Mouse (Mus musculus) central nervous system, embryonic 11.5 days (tissue): ENCODE results near the gene Prpf31. TPM values are rescaled to one million over a fixed set of nuclear protein-coding genes. Genes with fewer than 3 reads are reported as not detected.

Source experiments
- polyA plus RNA-seq: library from polyadenylated mRNA; depleted of rRNA; stranded (reverse); fragments of >200 nt; gene quantifications from 2 replicates; pipeline ENCODE4 v1.2.3, GENCODE M21; 2012; rRNA removed

Gene Prpf31
- polyA plus RNA-seq, result 109 and 130 TPM in 2 replicates

DNA sequence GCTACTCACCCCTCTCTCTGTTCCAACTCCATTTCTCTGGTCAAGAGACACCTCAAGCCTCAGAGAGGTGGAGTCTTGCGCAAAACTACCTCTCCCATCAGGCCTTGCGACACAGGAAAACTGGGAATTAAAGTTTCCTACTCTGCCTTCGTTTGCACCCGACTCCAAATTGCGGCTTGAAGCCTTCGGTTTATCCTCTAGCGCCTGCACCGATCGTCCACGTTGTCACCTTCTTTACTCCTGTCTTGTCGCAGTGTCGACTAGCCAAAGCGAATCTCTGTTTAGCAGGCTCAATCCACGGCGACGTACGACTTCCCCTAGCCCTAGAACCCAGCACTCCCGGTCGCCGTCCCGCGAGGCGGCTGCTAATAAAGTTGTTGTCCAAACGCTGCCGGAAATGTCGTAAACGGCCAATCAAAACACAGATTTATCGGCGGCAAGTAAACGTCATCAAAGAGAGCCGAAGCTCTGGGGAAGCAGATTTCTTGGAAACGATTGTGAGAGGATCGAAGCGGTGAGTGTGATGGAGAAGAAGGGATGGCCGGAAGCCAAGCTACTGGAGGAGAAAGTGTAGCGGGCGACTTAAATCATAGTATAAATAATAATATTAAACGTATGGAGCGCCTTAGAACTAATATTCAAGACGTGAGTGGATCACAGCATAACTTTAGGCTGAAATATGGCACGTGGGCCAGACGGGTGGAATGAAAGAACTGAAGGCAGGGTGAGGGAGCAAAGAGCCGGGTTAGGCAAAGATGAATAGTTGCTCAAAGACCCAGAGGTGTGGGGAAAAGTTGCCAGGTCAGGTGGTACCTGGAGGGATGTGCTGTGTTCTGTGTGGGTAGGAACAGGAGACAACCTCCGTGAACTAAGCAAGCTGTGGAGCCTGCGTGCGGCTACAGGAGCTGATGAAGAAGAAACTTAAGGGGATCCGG, at the start of gene Prpf31, which contains the start of gene Tfpt:
Gene Prpf31 (plus strand): TSS at position 443 of the 935 bp plus-strand sequence.
Gene Tfpt (minus strand): TSS at position 387 of the 935 bp plus-strand sequence.

DNA sequence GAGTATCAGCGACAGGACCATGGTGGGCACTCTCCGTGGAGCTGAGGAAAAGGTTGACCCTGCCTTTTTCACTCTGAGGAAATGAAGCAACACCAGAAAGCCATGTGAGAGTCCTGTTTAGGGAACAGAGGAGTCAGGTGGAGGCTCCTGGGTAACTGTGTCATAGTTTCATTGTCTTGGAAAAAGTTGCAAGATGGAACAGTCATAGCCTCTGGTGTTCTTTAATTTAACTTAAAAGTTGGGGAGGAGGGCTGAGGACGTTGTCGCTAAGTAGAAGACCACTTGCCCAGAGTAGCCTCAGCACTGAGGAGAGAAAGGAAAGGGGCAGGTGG, 13.8 kb upstream of the Prpf31 start, which contains the start of gene Oscar:
Gene Oscar (minus strand): TSS at position 101 of the 332 bp plus-strand sequence.

GRCm38 (mm10) chr7:3617242-3617995, 12.4 kb upstream of the Prpf31 start, which contains the start of gene Ndufa3:
Gene Ndufa3, plus strand, starts transcription at chr7:3617373.

DNA sequence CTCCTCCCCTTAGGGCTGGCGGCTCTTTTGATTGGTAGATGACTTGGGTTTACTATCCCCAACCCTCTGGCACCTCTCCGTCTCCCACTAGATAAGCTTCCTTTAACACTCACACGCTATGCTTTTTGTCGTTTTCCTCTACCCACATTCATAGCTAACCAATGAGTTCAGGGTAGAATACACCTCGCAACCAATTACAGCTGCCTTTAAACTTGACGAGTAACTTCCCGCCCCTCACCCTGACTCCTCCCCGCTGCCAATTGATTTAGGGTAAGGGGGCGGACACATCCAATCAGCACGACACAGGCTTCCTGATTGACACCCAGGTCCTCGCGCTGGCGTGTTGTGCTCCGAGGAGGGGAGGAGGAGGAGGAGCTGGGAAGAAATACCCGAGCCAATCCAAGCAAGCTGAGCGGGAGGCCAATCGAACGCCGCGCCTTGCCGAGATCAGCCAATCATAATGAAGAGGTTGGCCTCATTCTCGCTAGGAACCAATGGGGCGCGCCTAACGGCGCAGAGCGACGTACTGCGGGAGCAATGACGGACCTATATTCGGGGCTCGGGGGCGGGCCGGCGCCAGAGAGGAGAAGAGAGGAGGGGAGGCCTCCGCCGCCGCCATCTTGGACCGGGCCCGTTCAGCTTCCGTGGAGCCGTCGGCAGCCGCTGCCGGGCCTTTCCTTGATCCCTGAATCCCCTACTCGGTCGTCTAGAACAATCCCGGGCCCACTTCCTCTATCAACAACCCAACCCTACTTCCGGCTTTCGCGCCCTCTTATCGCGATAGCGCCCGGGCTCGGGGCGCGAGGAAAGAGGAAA, 15.1 kb downstream of the Prpf31 start, which contains the start of gene Cnot3:
Gene Cnot3 (plus strand): TSS at position 597 of the 816 bp plus-strand sequence.

DNA sequence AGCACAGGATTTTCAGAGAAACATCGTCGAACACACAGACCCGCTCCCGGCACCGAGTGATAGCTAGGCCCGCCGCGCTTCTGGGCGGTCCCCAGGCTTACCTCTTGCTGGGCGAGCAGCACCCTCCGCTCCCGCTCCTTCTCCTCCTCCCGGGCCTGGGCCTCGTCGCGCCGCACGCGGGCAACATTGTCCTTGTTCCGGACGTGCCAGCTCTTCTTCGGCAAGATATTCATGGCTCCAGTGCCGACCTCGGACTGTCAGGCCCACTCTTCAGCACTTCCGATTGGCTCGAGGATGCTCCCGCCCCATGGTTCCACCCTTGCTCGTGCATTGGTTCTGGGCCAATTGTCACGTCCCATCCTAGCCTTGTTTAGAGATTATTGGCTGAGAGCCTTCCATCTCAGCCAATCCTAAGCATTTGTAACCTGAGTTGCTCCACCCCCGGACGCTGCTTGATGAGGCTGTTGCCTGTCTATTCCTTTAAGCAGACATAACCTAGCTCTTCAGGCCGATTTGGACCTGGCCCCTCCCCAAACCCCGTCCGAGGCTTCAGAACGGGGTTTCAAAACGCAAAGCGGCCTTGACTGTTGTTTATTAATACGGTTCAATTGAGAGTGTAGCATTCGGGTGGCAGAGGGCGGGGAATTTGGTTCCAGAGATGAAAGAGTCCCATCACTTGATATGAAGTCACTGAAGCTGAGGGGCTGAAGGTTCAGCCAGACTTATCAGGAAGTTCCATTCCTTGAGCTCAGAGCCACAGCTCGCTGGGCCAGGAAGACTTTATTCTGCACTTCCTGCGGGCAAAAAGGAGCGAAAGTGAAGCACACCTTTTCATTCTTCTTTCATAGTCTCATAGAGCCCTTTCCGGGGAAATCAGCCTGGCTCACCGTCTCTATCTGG, 35.7 kb downstream of the Prpf31 start, which contains the start of gene Leng1:
Gene Leng1 (minus strand): TSS at position 626 of the 900 bp plus-strand sequence.

GRCm38 (mm10) chr7:3677342-3677741, 47.6 kb downstream of the Prpf31 start, which contains the start of gene Tmc4:
Gene Tmc4, minus strand, starts transcription at chr7:3677553.

Other genes starting within 250 kb of the Prpf31 start
- gene Cacng8, start 239.3 kb upstream of the Prpf31 start, polyA plus RNA-seq, result 6.6 and 8.6 TPM in 2 replicates
- gene Cacng6, start 205.8 kb upstream of the Prpf31 start, polyA plus RNA-seq, result 0.41 and 1.1 TPM in 2 replicates
- gene Tarm1, start 127.4 kb upstream of the Prpf31 start, polyA plus RNA-seq, result 0.11 TPM in 1 of 2 replicates, not detected in the other
- 0.72 and 0.78 TPM in 2 replicates for gene Oscar, start 13.8 kb upstream of the Prpf31 start, polyA plus RNA-seq
- 170 and 221 TPM in 2 replicates for gene Ndufa3, start 12.6 kb upstream of the Prpf31 start, polyA plus RNA-seq
- 27.4 and 59.0 TPM in 2 replicates for gene Tfpt, start 56 bp upstream of the Prpf31 start, polyA plus RNA-seq
- 93.2 and 93.8 TPM in 2 replicates for gene Cnot3, start 15.3 kb downstream of the Prpf31 start, polyA plus RNA-seq
- gene Leng1, start 35.9 kb downstream of the Prpf31 start, polyA plus RNA-seq, result 9.6 and 14.9 TPM in 2 replicates
- 11.1 and 12.2 TPM in 2 replicates for gene Tmc4, start 47.6 kb downstream of the Prpf31 start, polyA plus RNA-seq
- 145 and 171 TPM in 2 replicates for gene Tsen34, start 62.9 kb downstream of the Prpf31 start, polyA plus RNA-seq
- 27.2 and 42.3 TPM in 2 replicates for gene Mboat7, start 63.5 kb downstream of the Prpf31 start, polyA plus RNA-seq
- 3,019 and 3,270 TPM in 2 replicates for gene Rps9, start 74.0 kb downstream of the Prpf31 start, polyA plus RNA-seq
- gene Pirb, start 90.4 kb downstream of the Prpf31 start, polyA plus RNA-seq, result 0.20 and 0.22 TPM in 2 replicates
- gene Gm15448, start 195.7 kb downstream of the Prpf31 start, polyA plus RNA-seq, result not detected in 2 replicates
- gene Pira2, start 215.1 kb downstream of the Prpf31 start, polyA plus RNA-seq, result 0.01 and 0.02 TPM in 2 replicates